Mouse (Mus musculus) layer of hippocampus, adult 11-12 months (tissue): Measurements from ENCODE around the gene Spc24.

Experiments used
- DNase-seq: peaks from one replicate; pipeline ENCODE4 v3.0.0; 2022; ENCODE audit warnings: low spot score

Spc24 gene

DNA sequence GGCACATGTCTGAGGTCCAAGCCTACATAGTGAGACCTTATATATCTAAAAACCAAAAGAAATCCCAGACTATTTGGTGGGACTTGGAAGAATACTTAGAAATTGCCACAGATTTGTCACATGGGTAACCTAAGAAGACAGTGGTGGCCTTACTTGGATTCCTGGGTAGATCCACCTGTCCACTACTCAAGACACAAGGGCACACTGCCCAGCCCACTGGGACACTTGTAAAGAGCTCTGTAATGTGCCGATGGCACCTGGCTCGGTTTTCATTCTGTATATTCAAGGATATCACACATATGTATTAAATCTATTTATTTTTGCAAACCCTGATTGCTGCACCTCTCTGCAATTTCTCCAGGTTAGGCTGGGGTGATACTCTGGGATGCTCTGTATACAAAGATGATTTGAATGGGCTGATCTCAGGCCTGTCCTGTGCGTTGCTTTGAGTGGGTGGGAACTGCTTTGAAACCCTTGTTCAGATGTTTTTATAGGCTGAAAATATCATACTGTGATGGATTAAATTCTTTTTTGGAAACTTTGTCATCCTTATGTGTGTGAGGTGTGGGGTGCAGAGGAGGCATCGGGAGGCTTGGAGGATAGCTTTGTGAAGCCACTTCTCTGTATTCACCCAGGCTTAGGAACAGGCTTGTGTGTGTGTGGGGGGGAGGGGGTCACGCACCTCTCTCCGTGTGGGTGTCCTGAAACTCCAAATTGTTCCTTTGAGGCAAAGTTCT is 10.6 kb downstream of the Spc24 start:
- no peak for DNase-seq

DNA sequence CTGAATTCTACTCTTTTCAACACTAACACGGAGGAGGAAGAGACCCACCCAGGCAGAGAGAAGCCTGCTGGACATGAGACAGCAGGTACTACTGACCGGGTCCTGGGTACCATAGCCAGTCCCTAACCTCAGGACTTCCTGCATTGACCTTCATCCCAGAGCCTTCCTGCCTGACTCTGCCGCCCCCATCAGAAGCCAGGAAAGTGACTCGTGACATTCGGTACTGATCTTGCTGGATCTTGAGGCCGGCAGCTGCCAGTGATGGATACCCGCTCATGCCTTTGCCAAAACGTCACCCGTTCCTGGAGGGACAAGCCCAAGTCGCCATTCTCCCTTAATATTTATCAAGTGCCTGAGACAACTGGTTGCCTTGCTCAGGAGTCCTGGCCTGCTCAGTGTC is 11.6 kb downstream of the Spc24 start:
- DNase-seq = no peak

DNA sequence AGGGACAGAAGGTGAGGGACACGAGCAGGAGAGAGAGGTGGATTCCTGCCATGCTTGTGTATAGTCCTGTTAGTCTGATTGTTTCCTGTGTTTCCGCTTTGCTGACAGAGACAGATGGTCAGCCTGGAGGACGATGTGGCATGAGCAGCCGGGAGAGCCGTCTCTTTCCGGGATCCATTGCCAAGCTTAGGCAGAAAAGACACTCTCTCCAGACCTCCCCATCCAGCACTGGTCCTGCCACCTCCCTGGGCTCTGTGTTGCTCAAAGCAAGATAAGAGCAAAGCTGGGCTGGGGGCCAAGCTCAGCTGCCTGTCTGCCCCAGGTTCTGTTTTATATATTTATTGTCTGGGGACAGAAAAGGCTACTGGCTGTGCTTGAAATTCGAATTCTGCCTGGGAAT is 12.1 kb downstream of the Spc24 start:
- no peak for DNase-seq

DNA sequence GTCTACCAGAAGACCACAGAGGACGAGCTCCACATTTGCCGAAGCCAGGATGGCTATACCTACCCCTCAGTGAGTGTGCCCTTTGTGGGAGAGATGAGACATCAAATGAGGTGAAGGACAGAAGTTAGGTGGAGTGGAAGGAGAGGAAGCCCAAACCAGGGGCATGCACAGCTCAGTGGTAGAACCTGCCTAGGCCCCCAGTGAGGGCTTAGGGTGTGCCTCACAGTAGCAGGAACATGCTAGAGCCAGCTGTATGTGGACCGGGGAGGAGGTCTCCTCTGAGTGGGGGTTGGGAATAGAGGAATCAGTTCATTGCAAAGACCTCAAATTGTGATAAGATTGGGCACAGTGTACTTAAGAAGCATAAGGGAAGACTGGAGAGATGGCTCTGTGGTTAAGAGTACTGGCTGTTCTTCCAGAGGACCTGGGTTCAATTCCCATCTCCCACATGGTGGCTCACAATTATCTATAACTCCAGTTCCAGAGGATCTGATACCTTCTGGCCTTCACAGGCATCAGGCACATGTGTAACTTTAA is 12.8 kb downstream of the Spc24 start:
- DNase-seq = no peak

DNA sequence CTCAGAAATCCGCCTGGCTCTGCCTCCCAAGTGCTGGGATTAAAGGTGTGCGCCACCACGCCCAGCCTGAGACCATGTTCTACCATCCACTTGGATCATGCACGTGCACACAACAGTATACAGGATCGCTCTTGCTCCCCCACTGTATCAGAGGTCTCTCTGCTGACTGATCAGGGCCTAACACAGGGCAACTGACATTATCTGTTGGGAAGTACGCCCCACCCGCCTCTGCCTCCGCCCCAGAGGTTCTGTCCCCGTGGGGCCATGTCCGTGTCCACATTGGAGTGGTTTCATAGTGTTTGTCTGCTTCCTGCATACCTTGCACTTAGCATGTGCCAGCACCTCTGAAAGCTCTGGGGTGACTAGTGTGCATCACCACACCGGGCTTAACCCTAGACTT is 18.6 kb downstream of the Spc24 start:
- no peak for DNase-seq

DNA sequence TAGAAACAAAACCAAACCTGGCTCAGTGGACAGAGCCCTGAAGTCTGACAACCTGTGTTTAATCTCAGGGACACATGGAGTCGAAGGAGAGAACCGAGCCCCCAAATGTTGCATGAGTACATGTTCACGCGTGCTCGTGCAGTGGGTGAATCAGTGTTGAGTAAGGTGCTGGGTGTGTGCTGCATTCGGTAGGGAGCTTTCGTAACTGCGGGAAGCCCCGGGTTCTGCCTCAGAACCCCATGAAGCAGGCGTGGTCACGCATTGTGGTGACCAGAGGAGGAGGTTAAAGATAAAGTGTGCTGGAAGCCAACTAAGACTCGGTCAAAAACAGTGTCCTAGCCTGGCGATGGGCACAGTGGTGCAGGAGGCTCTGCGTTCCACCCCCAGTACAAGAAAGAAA is 19.7 kb downstream of the Spc24 start:
- DNase-seq = no peak

DNA sequence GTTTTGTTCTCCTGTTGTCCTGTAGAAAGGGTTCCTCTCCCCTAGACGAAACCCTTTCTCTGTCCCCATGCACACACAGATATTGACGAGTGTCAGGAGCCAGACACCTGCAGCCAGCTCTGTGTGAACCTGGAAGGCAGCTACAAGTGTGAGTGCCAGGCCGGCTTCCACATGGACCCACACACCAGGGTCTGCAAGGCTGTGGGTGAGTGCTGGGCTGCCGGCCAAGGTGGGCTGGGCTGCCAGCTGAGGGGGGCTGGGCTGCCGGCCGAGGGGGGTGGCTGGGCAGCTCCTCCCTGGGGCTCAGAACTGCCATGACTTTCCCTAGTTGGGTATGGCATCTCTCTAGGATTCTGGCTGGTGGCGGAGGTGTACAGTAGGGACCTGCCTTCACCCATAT is 21.3 kb downstream of the Spc24 start:
- no peak for DNase-seq

DNA sequence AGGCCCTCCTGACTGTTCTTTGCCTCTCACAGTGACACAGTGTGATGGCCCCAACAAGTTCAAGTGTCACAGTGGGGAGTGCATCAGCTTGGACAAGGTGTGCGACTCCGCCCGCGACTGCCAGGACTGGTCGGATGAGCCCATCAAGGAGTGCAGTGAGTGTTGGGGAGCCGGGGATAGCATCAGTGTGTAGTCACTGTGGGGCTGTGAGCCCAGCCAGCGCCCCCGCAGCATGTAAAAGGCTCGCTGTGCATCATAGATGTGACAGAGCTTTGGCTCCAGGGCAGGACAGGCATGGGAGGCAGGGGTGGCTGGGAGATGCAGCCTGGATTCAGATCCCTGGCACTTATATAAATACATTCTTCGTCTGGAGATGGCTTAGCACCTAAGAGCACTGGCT is 22.9 kb downstream of the Spc24 start:
- peak; percentile 29 for DNase-seq

DNA sequence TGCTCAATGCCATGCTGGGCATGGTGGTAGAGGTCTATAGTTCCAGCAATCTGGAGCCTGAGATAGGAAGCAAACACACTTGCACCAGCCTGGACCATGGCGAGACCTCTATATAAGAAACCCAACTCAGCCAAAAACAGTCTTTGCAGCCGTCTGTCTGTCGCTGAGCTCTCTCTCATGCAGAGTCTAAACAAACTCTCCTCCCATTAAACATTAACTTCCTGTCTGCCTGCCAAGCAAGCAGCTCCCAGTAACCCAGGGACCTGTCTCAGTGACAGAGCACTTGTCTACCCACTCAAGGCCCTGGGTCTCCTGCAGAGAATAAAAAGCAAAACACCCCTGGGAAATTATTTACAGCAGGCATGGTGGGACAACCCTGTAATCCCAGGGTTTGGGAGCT is 23.5 kb downstream of the Spc24 start:
- no peak for DNase-seq

DNA sequence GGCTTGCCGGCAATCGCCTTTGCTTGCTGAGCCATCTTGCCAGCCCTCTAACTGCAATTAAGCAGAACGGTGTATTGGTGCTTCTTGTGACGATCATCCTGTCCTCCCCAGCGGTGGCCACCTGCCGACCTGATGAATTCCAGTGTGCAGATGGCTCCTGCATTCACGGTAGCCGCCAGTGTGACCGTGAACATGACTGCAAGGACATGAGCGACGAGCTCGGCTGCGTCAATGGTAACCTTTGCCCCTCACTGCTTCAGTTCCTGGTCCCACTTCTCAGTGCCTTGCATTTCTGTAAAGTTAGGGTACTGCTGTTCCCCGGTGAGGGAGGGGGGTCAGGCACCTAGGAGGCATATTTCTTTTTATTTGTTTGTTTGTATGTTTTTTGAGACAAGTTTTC is 25.0 kb downstream of the Spc24 start:
- DNase-seq = no peak

DNA sequence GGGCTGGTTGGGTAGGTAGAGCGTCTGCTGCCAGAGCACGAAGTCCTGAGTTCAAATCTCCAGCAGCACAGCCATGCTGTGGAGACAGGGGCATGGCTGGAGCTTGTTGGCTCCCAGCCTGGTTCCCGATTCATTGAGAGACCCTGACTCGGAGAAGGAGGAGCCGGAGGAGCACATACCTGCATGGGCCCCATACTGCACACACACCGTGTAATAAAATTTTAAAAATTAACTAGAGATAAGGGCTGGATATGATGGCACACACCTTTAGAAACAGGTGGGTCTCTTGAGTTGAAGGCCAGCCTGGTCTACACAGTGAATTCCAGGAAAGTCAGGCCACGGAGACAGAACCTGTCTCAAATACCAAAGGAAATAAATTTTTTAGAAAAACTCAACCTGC is 26.1 kb downstream of the Spc24 start:
- no peak for DNase-seq

DNA sequence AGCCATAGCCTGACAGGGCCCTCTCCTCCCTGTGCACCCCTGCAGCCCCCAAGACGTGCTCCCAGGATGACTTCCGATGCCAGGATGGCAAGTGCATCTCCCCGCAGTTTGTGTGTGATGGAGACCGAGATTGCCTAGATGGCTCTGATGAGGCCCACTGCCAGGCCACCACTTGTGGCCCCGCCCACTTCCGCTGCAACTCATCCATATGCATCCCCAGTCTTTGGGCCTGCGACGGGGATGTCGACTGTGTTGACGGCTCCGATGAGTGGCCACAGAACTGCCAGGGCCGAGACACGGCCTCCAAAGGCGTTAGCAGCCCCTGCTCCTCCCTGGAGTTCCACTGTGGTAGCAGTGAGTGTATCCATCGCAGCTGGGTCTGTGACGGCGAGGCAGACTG is 26.7 kb downstream of the Spc24 start:
- DNase-seq = no peak

DNA sequence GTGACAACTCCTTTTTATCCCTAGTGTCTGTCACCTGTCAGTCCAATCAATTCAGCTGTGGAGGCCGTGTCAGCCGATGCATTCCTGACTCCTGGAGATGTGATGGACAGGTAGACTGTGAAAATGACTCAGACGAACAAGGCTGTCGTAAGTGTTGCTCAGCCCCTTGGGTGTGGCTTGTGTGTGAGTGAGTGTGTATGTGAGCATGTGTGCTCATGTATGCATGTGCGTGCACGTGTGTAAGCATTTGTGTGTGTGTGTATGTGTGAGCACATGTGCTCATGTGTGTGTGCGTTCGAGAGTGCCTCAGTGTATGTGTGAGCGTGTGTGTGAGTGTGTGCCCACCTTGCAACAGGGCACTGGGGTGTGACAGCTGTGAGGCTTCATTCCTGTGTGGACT is 27.8 kb downstream of the Spc24 start:
- no peak for DNase-seq

DNA sequence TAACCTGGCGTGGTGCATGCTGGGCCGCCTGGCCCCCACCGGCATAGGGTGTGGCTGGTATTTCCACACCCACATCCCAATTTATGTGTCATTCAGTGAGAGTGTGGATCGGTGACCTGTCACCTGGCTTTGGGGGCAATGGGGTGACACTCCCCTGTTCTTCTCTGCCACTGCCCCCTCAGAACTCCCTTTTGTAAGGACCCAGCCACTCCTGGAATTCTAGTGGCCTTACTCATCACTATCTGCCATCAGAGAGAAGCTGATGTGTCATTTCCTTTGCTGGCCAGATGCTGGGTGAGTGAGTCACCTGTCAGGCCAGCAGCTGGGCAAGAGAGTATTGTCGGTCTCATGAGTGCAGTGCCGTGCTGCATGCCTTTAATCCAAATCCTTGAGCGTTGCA is 30.8 kb downstream of the Spc24 start:
- no peak for DNase-seq

DNA sequence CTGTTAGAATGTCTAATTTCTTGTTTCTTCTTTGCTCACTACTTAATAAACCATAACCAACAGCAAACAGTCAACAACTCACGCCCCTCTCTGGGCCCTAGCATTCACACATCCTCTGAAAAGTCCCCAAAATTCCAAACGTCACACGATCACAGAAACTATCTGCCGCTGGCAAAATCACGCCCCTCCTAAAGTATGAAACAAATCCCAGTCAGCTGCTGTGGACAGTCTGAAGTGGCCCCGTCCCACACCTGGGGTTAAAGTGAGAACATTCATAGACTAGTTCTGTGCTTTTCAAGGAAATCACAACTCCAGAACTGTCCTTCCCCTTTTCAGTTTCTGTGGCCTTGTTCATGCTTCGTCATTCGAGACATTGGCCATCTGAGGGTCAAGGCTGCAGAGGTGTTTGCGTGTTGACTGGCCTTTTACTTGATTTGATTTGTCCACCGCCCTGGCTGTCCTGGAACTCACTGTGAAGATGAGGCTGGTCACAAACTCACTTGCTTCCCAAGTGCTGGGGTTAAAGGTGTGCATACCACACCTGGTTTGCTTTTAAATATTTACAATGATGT is 31.8 kb downstream of the Spc24 start:
- DNase-seq = no peak

DNA sequence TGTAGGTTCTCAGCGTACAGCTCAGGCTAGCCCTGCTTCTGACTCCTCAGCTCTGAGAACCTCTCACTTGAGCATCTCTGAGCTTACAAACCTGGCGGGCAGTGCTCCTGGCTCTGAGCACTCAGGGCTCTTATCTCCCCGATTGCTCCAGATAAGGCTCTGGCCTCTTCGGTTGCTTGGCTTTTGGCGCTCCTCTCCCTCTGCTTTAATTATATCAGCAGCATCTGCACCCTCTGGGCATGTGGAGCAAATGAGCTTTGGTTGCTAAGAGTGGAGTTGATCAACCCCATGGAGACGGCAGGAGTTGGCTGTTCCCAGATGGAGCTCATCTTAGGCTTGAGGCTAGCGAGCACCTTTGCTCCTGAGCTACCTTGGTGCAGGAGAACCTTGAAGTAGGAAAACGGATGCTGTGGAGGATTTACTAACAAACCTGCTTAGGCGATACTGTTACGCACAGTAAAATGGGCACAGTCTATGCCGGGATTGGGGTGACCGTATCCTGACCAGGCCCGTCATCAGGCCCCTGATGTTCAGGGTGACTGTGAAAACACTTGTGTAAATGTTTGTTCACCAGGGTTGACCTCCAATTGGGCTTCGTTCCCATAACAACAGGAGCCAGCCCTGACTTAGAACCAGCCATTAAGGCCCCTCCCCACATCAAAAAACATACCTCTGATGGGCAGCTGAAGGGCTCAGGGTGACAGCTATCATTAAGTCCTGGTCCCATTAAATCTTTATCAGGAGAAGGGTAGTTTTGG is 33.7 kb downstream of the Spc24 start:
- no peak for DNase-seq

DNA sequence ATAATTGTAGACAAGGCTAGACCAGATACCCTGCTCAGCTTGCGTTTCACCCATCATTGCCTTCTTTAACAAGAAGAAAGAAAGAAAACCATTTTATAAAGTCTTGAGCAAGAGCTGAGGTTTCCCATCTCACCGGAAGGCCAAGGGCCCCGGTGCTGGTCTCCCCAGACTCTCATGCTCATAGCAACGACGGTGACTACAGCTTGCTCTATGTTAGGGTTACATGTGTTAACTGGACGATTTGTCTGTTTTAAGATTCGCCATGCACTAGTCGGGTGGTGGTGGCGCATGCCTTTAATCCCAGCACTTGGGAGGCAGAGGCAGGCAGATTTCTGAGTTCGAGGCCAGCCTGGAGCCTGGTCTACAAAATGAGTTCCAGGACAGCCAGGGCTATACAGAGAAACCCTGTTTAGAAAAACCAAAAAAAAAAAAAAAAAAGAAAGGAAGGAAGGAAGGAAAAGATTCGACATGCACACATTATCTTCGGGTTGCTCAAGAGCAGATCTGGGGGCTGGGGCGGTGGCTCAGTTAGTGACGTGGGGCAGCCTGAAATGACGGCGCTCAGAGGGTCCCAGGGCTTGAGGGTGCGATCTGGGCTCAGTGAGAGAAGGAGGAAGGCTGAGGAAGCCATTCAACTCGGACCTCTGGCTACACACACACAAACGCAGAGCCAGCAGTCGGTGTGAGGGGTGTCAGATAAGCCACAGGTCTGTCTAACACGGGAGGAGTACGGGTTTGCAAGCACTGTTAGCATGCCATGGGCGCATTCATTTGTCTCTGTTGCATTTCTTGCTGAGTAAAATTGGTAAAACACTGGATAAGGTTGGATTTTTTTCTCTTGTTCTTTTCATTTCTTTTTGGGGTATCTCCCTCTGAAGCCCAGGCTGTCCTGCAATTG is 34.6 kb downstream of the Spc24 start:
- DNase-seq = no peak

DNA sequence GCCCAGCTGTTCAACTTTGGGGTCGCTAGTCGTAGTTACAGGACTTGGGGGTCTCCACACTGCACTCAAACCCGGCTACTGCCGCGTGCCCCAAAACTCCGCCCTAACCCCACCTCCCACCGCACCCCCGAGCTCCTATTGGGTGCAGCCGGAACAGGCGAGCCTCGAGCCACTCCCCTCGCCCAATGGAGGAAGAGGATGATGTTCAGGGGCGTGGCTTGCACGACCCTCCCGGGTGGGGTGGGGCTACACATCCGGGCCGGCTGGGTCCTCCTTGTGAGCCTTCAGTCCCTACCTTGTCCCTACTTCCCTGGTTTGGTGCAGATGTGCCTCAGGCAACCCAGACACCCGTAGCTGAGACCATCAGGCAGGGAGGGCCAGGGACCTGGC is 36.0 kb downstream of the Spc24 start:
- peak; percentile 91 for DNase-seq

DNA sequence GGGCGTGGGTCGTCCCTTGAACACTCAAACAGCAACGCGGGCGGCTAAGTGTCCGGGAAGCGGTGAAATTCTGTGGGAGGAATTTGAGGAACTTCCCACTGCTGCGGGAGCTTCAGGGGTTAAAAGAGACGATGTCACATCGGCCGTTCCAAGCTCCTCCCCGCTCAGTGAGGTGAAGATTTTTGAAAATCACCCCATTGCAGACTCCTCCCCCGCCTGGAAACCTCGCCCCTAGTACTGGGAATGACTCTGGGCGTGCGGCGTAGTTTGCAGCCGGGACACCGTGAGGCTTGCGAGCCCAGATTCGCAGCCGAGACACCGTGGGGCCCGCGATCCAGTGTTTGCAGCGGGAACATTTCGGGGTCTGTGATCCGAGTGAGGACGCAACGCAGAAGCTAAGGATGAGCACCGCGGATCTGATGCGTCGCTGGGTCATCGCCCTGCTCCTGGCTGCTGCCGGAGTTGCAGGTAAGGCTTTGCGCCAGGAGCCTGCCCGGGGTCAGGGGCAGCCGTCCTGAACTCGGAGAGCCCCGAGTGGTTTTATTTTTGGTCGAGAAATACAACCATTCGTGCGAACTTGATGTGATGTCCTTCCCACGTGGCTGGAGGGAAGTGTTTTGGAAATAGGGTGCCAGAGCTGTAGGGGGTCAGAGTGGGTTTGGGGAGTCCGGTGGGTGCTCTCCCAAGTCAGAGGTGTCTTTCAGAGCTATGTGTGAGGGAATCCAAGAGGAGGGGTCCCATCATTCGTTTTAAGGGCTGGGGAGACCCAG is 36.5 kb downstream of the Spc24 start, which contains the start of gene Ldlr:
Ldlr (plus strand) TSS at position 107 of the 770 bp plus-strand sequence.
- peak; percentile 80 for DNase-seq

DNA sequence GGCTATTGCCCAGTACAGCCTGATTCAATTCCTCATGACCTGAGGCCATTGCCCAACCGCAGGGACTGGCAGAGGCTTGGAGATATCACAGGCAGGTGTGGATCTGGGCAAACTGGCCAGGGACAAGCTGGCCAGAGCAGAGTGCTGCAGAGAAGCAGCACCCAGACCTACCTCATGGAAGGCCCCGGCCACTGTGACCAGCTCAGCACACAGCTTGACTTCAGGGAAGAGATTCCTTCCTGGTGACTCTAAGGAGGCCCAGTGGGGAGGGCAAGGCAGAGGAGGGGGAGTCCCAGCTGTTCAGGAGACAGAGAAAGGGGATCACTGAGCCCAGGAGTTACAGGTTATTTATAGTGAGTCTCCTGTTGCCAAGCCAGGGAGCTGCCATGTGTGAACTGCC is 39.1 kb downstream of the Spc24 start:
- DNase-seq = no peak

DNA sequence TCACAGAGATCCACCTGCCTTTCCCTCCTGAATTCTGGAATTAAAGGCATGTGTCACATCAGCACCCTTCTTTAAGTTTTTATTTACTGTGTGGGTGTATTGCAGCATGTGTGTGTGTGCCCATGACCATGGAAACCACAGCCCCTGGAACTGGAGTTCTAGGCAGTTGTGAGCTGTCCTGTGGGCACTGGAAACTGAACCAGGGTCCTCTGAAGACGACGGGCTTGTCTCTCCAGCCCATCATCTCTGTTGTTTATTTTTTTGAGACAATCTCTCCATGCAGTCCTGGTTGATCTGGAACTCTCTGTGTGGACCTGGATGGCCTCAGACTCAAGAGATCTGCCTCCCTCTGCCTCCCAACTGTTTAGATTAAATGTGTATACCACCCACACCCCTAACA is 43.1 kb downstream of the Spc24 start:
- no peak for DNase-seq
